Mouse (Mus musculus) kidney, postnatal 4 days (tissue): ENCODE measurements around the gene Siva1.

Experiments used
- DNase-seq, 2 experiments: peaks; one replicate each; pipeline ENCODE4 v3.0.0; 2021; ENCODE audit warnings: mixed read lengths in 2 of 2

The Siva1 gene

DNA sequence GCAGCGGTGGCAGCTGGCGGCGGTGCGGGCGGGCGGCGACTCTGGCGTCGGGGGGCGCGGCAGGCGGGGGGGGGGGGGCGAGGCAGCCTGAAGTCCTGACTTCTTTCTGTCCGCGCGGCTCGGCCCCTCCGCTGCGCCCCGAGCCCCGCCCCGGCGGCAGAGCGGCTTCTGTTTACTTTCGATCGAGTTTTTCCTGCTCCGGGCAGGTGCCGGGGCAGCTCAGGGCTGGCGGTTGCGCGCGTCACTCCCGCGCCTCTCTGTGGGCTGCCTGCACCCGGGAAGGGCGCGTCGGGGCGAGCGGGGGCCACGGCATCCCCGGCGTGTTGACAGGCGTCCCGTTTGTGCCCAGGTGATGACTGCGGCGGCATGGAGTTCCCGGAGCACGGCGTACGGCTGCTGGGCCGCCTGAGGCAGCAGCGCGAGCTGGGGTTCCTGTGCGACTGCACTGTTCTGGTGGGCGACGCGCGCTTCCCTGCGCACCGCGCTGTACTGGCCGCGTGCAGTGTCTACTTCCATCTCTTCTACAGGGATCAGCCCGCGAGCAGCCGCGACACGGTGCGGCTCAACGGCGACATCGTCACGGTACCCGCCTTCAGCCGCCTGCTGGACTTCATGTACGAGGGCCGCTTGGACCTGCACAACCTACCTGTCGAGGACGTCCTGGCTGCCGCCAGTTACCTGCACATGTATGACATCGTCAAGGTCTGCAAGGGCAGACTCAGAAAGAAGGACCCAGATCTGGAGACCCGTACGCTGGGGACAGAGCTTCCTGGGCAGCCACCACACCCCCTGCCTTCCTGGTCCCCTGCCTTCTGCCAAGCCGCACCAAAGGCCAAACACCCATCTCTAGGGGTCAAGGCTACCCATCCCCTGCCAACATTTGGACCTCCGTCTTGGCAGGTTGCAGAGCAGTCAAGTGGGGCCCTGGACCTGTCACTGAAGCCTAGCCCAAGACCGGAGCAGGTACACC lies 34.8 kb downstream of the Siva1 start:
- DNase-seq = peak; percentile 62 to 76

DNA sequence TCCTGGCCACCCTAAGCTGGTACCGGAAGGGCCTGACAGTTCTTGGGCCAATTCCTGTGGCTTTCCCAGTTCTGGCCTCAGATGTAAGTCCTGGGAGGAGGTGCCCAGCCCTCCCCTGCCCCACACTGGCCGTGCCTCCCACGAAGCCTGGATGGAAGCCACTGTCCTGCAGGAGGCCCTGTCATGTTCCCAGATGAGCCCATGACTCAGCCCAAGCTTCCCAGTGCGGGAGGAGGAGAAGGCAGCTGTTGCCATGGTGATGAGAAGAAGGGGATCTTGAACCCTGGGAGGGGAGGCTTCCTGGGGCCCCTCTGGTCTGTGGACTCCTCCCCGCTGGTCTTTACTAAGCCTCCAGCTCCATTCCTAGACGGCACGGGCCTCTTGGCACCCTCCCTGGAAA lies 38.9 kb downstream of the Siva1 start:
- peak in 1 of 2 experiments; percentile 1 for DNase-seq

DNA sequence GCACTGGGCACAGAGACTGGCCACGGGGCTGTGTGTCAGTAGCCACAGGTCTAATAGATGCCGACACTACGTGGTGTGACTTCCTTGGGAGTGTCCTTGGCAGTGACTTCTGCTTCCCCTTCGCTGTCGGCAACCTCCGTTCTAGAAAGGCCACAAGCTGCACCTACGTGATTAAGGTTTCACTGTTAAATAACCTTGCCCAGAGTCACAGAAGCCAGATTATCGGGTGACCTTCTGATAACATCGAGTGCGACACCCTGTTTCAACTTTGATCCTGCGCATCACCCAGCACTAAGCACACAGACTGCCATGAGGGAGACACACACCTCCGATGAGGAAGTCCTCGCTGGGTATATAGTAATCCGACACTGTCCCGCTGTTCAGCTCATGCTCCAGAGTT lies 44.0 kb downstream of the Siva1 start:
- no peak for DNase-seq

DNA sequence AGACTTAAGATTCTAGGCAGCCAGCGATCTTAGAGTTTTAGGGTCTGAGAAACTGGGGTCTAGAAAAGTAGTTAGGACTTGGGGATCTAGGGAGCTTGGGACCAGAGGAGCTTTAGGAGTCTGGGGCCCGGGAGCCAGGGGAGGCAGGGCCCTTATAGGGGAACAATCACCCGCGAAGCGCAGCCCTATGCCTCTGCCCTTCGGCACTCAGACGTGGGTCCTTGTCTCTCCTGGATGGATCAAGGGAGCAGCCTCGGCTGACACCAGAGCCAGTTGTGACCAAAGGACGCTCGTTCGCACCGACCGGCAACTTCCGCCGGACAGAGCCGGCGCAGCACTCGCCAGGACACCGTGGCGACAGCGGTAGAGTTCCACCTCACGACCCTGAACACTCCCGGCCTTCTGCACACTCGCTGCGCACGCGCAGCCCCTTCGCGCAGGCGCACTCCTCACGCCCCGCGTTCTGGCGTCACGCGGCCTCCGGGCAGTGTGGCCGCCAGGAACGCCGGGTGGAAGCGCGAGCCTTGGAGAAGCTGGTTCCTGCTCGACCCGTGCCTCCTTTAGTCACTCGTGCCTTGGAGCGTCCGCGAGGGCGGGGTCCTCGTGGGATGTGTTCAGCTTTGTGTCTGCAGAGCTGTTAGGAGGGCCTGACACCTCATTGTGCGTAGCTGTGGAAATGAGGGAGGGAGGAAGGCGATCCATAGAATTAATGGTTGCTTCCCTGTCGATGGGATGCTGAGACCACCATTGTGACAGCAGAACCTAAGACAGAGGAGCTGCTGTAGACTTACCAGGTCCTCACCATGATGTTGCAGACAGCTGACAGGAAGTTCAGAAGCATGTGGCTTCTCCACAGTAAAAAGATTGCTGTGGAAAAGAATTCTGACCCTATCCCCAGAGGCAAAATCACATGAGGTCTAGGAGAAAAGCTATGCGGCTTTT lies 49.0 kb downstream of the Siva1 start:
- DNase-seq = peak; percentile 96 to 97

DNA sequence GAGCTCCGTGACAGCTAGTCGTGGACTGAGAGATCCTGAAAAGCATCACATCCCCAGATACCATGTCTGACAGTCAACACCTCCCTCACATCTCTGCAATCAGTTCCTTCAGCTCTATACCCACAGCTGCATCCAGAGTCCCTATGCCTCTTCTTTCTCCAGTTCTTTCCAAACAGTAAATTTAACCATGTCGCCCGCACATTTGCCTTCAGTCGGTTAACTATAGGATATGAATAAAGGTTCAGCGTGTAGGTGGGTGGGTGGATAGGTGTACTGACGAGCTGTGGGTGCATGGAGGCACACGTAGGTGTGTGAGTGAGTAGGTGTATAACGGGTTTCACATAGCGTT lies 49.6 kb downstream of the Siva1 start:
- no peak for DNase-seq

DNA sequence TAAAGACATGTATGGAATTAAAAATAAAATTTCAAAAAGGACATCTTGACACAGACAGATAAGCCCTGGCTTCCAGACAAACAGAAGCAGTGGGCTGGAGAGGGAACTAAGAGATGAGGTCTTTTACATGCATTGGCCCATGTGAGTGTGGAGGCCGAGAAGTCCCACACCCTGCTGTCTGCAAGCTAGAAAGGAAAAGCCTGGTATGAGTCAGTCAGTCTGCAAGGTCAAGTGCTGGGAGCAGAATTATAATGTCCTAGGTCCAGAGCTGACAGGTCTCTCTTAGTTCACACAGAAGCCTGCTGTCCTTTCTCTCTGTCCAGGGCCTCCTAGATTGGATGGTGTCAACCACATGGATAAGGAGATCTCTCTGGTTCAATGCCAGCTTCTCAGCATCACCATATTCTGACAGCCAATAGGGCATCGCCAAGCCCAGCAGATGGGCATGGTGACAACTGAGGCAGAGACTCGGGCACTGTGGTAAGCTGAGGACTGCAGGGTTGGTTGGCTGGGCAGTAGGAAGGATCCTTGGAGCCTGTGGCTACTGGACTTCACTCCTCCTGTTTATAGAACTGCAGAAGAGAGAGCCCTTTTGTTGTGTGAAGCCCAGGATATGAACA lies 52.4 kb downstream of the Siva1 start:
- no peak for DNase-seq
